25 mouse cellular contexts compared by ENCODE assay signal in the genomic region with DNA sequence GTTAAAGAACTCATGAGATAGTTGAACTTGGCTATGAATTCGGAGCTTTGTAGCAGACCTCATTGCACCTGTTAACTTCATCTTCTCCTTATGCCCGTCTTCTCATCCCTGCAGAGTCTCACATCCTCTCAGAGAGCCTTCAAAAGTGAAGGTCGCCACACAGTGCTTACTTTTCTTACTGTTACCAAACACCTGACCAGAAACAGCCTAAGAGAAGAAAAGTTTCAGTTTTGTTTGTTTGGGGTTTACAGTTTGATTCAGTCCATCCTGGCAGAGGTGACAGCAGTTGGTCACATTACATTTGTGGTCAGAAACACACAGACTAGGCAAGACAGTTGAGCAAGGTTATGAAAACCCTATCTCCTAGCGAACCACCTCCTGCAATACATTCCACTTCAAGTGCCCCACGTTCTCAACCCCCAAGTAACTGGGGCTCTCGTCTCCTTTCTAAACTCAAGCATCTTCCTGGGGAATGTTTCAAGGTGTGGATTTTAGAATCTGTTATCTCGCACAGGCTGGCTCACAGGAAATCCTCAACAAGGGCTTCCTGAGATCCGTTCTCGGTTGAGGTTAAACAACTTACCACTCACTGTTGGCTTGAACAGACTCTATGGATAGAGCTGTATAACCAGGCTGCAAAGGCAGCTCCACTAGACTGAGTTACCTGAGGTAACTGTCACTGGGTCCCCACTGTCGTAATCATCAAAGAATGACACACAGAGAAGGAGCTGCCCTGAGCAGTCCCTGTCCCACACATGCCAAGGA. TPM values are rescaled to one million over a fixed set of nuclear protein-coding genes. Genes with fewer than 3 reads are reported as not detected.
A peak's percentile ranks its signal among the peaks of the same experiment; 100 is the strongest.
DNase-seq lines count a peak whose midpoint lies in the region; ATAC-seq and TF ChIP-seq lines count a peak whose summit lies in the region.
"Had no signal": no experiment of that assay in that cellular context is flagged by ENCODE, and none has a peak within 500 bp of the region (broad histone marks: within the 10 kb centered on the region; RNA-seq: fewer than 3 reads in every experiment).

No protein-coding gene starts in this region.

- peaks cover 2% of the 10 kb centered on the region for H3K27me3 ChIP-seq in megakaryocyte, embryonic 14.5 days (replicated peaks)
- no peaks in the 10 kb centered on the region for H3K27me3 ChIP-seq in splenic B cell, adult 2 months (ENCODE audit: control insufficient read depth, insufficient read depth, low read length, poor library complexity, severe bottlenecking)
- no peaks in the 10 kb centered on the region for H3K27me3 ChIP-seq in stomach, postnatal 0 days (ENCODE audit: control insufficient read depth, insufficient read depth, low read length)
- H3K27me3 ChIP-seq: heart, embryonic 15.5 days; kidney, embryonic 15.5 days; neural tube, embryonic 12.5 days had no signal

- peak; percentile 48 for ATAC-seq in common myeloid progenitor, adult 5-6 weeks (replicated peaks; ENCODE audit: low read depth, poor library complexity, severe bottlenecking)
- no peak for ATAC-seq in stomach, postnatal 0 days (ENCODE audit: low FRiP score, low TSS enrichment)

- no peak overlapping the region for H3K4me2 ChIP-seq in stomach, postnatal 0 days (replicated peaks; ENCODE audit: low read depth)
- H3K4me2 ChIP-seq: heart, embryonic 15.5 days; kidney, embryonic 15.5 days; neural tube, embryonic 12.5 days had no signal

- no peak overlapping the region for H3K9ac ChIP-seq in stomach, postnatal 0 days (ENCODE audit: low read length)
- H3K9ac ChIP-seq: heart, embryonic 15.5 days; kidney, embryonic 15.5 days; neural tube, embryonic 12.5 days had no signal

- no peak for TF ChIP-seq CTCF in stomach, postnatal 0 days (IDR thresholded peaks at IDR 0.05; ENCODE audit: low read depth)

- peak; percentile 12 for DNase-seq in thymus, postnatal 0 days (ENCODE audit: low spot score)
- no peak for DNase-seq in thymus, postnatal 36 days
- peak; percentile 41 for DNase-seq in splenic B cell, adult 2 months (ENCODE audit: low read depth, low spot score)
- no peak for DNase-seq in stomach, postnatal 0 days (ENCODE audit: low spot score)
- no peak for DNase-seq in cerebellum, adult 18-20 months
- no peak for DNase-seq in urinary bladder, postnatal 25 days (ENCODE audit: low spot score)
- DNase-seq: adrenal gland, postnatal 25 days; cerebellum, adult 2 months; cerebellum, postnatal 36 days; heart, adult 2 months; heart, postnatal 4 days; kidney, postnatal 4 days; layer of hippocampus, adult 9-11 months; lung, postnatal 10 days; thymus, postnatal 25 days had no signal

- TF ChIP-seq EP300 in stomach, postnatal 0 days (optimal IDR thresholded peaks at IDR 0.05), result no peak

- peaks cover 38% of the 10 kb centered on the region for H3K4me1 ChIP-seq in megakaryocyte, embryonic 14.5 days
- no peaks in the 10 kb centered on the region for H3K4me1 ChIP-seq in stomach, postnatal 0 days (replicated peaks; ENCODE audit: control insufficient read depth, insufficient read depth)
- H3K4me1 ChIP-seq: embryonic facial prominence, embryonic 10.5 days; heart, embryonic 15.5 days; kidney, embryonic 15.5 days; limb, embryonic 10.5 days; neural tube, embryonic 12.5 days had no signal

- peaks cover 2% of the 10 kb centered on the region for H3K36me3 ChIP-seq in megakaryocyte, embryonic 14.5 days (replicated peaks; ENCODE audit: low read length)
- H3K36me3 ChIP-seq in splenic B cell, adult 2 months (ENCODE audit: control insufficient read depth, insufficient read depth, low read length, poor library complexity, severe bottlenecking), result no peaks in the 10 kb centered on the region
- H3K36me3 ChIP-seq in stomach, postnatal 0 days (ENCODE audit: control insufficient read depth, insufficient read depth, low read length), result no peaks in the 10 kb centered on the region
- H3K36me3 ChIP-seq: embryonic facial prominence, embryonic 10.5 days; G1E; heart, embryonic 15.5 days; kidney, embryonic 15.5 days; limb, embryonic 10.5 days; neural tube, embryonic 12.5 days had no signal

- peak overlapping the region; percentile 21 for H3K4me3 ChIP-seq in megakaryocyte, embryonic 14.5 days (replicated peaks)
- H3K4me3 ChIP-seq in stomach, postnatal 0 days (ENCODE audit: low read depth, low read length), result no peak overlapping the region
- H3K4me3 ChIP-seq: embryonic facial prominence, embryonic 10.5 days; heart, adult 2 months; heart, embryonic 15.5 days; kidney, embryonic 15.5 days; limb, embryonic 10.5 days; neural tube, embryonic 12.5 days had no signal

- no peak overlapping the region for H3K27ac ChIP-seq in stomach, postnatal 0 days (replicated peaks)
- H3K27ac ChIP-seq: embryonic facial prominence, embryonic 10.5 days; heart, adult 2 months; heart, embryonic 15.5 days; kidney, embryonic 15.5 days; limb, embryonic 10.5 days; neural tube, embryonic 12.5 days had no signal

- 74% methylated on average over 10 of the region's 10 CpGs for WGBS in stomach, postnatal 0 days

- H3K9me3 ChIP-seq in megakaryocyte, embryonic 14.5 days, result peaks cover 2% of the 10 kb centered on the region
- H3K9me3 ChIP-seq in stomach, postnatal 0 days (ENCODE audit: control insufficient read depth, low read length), result no peaks in the 10 kb centered on the region
- H3K9me3 ChIP-seq: embryonic facial prominence, embryonic 10.5 days; heart, embryonic 15.5 days; kidney, embryonic 15.5 days; limb, embryonic 10.5 days; neural tube, embryonic 12.5 days had no signal

RNA-seq across cellular contexts. Expression of a gene that starts 6.3 kb away (rescaled TPM):
- polyA plus RNA-seq in thymus, postnatal 0 days (2015; fragmentation: Nextera tagmentation; extraction: Ambion mirVana), result 1.1 and 1.4 TPM in 2 replicates
- total RNA-seq in common myeloid progenitor, adult 5-6 weeks (2017), result not detected in 2 replicates
- polyA plus RNA-seq in megakaryocyte, embryonic 14.5 days (2012; ENCODE audit: insufficient read depth, low replicate concordance), result 0.09 and 2.0 TPM in 2 replicates
- polyA plus RNA-seq in stomach, postnatal 0 days (2015; fragmentation: Nextera tagmentation; extraction: Ambion mirVana), result not detected in 2 replicates
- total RNA-seq: adrenal gland, postnatal 25 days; gastrocnemius, adult 8-10 months; heart, adult 2 months; heart, postnatal 4 days had no signal
- polyA plus RNA-seq: C2C12; embryonic facial prominence, embryonic 10.5 days; G1E; kidney, embryonic 15.5 days; limb, embryonic 10.5 days had no signal

Comparison
In these comparisons a context has a peak if more than half of its experiments do, and no peak if none do; other contexts are left out.
1. DNase-seq: peak in thymus, postnatal 0 days (single experiment) and splenic B cell, adult 2 months (single experiment); none in thymus, postnatal 36 days (0 of 2), stomach, postnatal 0 days (single experiment), cerebellum, adult 18-20 months (0 of 2) and urinary bladder, postnatal 25 days (single experiment).